Mouse (Mus musculus) cortical plate, adult 2 months (tissue): ENCODE results near the gene Fyb.

Experiments used
- CTCF ChIP-seq: fragments of 200-500 bp; IDR thresholded peaks from 2 replicates; pipeline ENCODE4 v1.5.1; 2011; ENCODE audit warnings: mild to moderate bottlenecking, control low read depth, low read length; ENCODE audit not compliant: insufficient read depth; ENCODE audit errors: extremely low read depth
- POLR2A ChIP-seq: fragments of 200-500 bp; IDR thresholded peaks from 2 replicates; pipeline ENCODE4 v1.6.1; 2011; ENCODE audit warnings: mild to moderate bottlenecking, low read length, control low read depth; ENCODE audit not compliant: insufficient read depth; ENCODE audit errors: extremely low read depth

- no peak for TF ChIP-seq CTCF
- no peak for TF ChIP-seq POLR2A
Measured at GRCm38 (mm10) chr15:6642223-6642622, 119.6 kb downstream of the Fyb start.
